Mouse (Mus musculus) embryo, embryonic 9.5 days (tissue): Measurements from ENCODE around the gene Grb10.
A peak's percentile ranks its signal among the peaks of the same experiment; 100 is the strongest.

Experiments
- DNase-seq: peaks from one replicate; pipeline ENCODE4 v3.0.0-alpha.2; 2017; ENCODE audit errors: extremely low spot score

Gene Grb10

GRCm38 (mm10) chr11:11905518-11905917 lies 133.0 kb downstream of the Grb10 start:
- DNase-seq = no peak

DNA sequence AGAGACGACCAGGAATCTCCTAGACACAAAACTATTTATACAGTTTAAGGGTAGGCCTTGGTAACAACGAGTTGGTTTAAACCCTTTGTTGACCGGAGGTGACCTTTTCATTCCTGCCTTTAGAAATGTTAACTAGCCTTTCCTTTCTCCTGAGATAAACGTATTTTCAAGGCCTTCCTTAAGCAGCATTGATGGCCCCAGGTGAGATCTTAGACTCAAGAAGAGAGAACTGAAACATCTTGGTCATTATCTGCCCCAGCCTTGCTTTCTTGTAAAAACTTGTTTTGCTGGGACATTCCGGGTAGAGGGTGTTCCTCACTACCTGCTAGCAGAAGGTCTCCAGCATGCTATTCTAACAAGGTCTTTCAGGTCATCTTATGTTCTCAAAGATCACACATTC lies 133.5 kb downstream of the Grb10 start:
- no peak for DNase-seq

GRCm38 (mm10) chr11:11901509-11901908 lies 137.0 kb downstream of the Grb10 start:
- DNase-seq = no peak

- DNase-seq = no peak
These were observed 140.0 kb downstream of the Grb10 start for GRCm38 (mm10) chr11:11898496-11898895.

- DNase-seq = no peak
These were observed 140.7 kb downstream of the Grb10 start, which contains the start of gene Ddc for GRCm38 (mm10) chr11:11897645-11898357. Gene Ddc, minus strand, starts transcription at chr11:11898144.

- no peak for DNase-seq
These were observed 143.0 kb downstream of the Grb10 start for GRCm38 (mm10) chr11:11895479-11895878.

- DNase-seq = no peak
These were observed 144.7 kb downstream of the Grb10 start for GRCm38 (mm10) chr11:11893769-11894168.

DNA sequence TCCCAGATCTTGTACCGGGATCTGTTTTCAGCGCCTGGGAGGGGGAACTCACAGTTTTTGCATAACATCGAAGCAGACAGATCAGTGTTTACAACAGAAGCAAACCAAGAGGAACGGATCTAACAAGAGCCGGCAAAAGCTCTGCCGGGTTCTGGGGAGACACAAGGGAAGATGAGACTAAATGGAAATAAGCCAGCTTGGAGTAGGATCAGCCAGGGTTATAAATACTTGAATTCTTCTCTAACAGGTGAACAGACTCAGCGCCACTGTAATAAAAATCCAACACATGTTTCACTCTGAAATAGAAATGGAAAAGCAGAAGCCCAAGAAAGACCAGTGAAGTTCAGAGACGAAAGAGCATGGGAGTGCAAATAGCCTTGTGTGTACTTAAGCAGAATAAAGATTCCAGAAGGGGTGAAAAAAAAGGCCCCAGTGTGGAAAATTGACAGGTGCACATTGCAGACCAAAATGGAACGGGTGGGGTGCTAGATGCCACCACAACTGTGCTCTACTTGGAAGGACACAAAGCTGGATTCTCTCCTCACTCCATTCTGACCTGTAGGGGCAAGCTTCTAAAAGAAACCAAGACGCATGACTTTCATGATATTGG lies 145.4 kb downstream of the Grb10 start:
- no peak for DNase-seq

GRCm38 (mm10) chr11:11891832-11892231 lies 146.7 kb downstream of the Grb10 start:
- DNase-seq = no peak

DNA sequence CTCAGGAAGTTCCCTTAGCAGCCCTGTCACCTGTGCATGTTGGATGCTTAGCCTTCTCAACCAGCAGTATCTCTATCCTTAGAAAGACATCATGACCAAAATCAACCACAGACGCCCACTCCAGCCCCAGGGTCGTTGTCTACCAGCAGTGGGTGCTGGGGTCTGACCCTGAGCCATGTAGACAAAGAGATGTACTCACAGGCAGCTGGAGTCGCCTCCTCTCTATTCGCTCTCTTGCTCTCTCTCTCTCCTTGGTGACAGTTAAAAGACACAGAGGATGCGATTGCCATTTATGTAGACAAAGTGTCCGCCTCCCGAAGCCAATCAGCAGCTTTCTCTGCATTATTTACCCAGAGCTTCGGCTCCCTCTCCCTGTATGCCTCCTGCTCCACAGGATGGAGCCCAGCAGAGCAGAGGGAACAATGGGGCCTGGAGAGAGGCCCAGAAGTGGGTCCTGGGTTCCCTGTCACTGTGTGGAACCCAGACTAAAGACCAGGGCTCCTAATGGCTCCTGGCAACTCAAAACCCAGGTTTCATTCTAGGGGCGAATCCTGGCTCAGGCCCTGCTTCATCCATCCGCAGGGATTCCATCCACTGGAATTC lies 148.2 kb downstream of the Grb10 start:
- DNase-seq = peak; percentile 12

- DNase-seq = no peak
These were observed 149.8 kb downstream of the Grb10 start for GRCm38 (mm10) chr11:11888727-11889126.

DNA sequence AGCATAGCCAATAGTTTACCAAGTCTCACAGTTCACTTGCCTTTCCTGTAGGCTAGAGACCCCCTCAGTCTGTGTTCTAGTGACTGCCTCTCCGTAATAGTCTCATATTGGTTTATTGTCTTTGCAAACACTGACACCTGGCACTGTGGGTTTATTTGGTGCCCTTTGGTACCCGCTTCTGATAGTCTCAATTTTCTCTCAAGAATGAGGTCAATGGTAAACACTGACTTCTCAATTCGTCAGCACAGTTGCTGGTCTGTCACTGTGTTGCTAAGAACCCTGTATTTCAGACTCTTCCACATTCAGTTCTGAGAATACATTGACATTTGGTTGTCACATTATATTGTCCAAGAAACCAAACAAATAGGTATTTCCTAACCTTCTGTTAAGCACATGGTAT lies 150.4 kb downstream of the Grb10 start:
- DNase-seq = no peak

DNA sequence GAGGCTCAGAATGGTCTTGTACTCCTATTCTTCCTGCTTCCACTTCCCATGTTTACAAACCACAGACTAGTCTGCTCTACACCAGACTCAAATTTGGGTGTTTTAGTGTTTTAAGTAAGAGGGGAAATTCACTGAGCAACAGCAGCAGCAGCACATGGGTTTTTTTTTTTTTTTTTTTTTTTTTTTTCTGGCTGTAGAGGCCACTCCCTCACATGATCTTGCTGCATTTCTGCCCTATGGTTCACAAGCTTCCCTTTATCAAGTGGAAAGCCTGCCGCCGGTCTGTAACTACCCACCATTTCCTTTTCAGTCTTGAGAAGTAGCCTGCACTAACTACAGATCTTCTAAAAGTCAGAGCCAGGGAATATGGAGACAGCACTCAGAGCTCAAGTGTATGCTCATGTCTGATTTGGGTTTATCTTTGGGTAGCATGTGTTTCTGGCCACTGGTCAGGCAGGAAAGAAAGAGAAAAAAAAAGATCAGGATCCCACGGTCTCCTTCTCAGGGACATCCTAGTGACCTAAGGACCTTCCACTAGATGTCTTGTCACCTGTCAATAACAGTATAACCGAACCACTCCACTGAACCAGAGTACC lies 152.0 kb downstream of the Grb10 start:
- DNase-seq = no peak

- DNase-seq = peak; percentile 62
These were observed 152.6 kb downstream of the Grb10 start for GRCm38 (mm10) chr11:11885921-11886320.

GRCm38 (mm10) chr11:11885246-11885643 lies 153.2 kb downstream of the Grb10 start:
- no peak for DNase-seq

DNA sequence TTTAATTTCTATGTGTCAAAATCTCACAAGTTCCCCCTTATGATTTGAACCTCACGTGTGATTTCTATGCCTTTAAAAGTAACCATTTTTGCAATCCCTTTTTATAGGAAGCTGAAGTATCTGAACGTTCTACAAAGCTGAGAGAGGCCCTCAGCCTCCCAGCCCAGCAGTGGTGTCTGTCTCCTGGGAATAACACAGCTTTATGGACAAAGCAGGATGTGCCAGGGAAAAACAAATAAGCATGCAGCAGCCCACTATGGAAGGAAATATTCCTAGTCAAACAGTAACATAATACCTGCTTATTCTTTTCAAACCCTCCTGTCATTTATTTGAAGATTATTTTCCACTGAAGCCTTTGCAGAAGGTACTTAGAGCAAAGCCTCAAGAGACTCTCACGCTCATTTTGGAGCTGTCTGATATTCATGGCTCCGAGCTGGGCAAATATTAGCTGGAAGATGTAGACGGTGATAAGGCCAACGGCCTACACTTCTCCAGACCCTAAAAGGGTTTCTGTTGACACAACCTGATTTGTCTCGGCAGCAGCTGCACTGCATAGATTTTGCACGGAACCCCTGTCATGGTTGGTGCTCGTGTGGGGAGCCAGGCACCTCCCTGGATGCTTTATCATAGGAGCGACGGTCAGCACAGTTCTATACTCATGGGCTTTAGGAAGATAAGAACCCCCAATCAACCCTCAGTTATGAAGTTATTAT lies 153.8 kb downstream of the Grb10 start:
- no peak for DNase-seq

DNA sequence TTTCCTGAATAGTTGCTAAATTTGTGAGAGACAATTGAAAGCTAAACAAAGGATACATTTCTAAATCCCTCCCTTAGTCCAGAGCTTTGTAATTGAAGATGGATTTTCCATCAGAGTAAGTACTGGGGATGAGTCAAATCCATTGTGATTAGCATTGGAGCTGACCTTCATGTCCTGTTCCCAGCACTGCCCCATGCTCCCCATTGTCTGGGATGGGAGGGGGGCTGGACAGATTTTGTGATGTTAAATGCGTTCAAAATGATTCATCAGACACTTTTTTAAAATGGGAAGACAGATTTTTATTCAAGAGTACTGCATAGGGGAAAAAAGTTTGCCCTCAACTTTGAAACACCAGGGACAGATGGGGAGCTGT lies 156.7 kb downstream of the Grb10 start:
- DNase-seq = peak; percentile 20

GRCm38 (mm10) chr11:11881026-11881782 lies 157.3 kb downstream of the Grb10 start:
- DNase-seq = peak; percentile 18
